Mouse (Mus musculus) lung, postnatal 0 days (tissue): ENCODE measurements at regions not wholly inside any gene's neighbourhood (a gene's known extent, or its start where the extent isn't known, plus 50 kb on each side); places are given as distances from the start of the nearest gene placed in this dataset.

Experiments used
- CTCF ChIP-seq: IDR thresholded peaks from 2 replicates; pipeline ENCODE4 v1.5.1; 2016; ENCODE audit warnings: antibody characterized with exemption, mild to moderate bottlenecking
- EP300 ChIP-seq: IDR thresholded peaks from 2 replicates; pipeline ENCODE4 v1.6.1; 2016; ENCODE audit warnings: antibody characterized with exemption, mild to moderate bottlenecking, control low read depth

- no peak for TF ChIP-seq CTCF
- TF ChIP-seq EP300 = no peak
Observed at GRCm38 (mm10) chr13:112135777-112136176, 152.5 kb upstream of the Ankrd55 start.
